In genomic region chr8:117801443-117802298, GRCm38 (mm10) we compare ENCODE assay signal across 7 mouse cellular contexts. TPM values are rescaled to one million over a fixed set of nuclear protein-coding genes. Genes with fewer than 3 reads are reported as not detected.
DNase-seq lines count a peak whose midpoint lies in the region; ATAC-seq lines count a peak whose summit lies in the region.

TSS of gene Mphosph6 (minus strand) at chr8:117801943.

- under 1% methylated on average over 65 of the region's 65 CpGs for WGBS in embryonic facial prominence, embryonic 11.5 days
- under 1% methylated on average over 65 of the region's 65 CpGs for WGBS in limb, embryonic 10.5 days
- under 1% methylated on average over 65 of the region's 65 CpGs for WGBS in midbrain, embryonic 13.5 days

- H3K36me3 ChIP-seq in embryonic facial prominence, embryonic 11.5 days (replicated peaks; ENCODE audit: control insufficient read depth, insufficient read depth, low read depth, low read length), result no peaks in the 10 kb centered on the region
- peaks cover 26% of the 10 kb centered on the region for H3K36me3 ChIP-seq in limb, embryonic 10.5 days
- H3K36me3 ChIP-seq in midbrain, embryonic 13.5 days, result peaks cover 19% of the 10 kb centered on the region

- H3K27ac ChIP-seq in embryonic facial prominence, embryonic 11.5 days (replicated peaks; ENCODE audit: low read depth, low read length), result peak within 1 kb of the TSS; percentile 74
- peak within 1 kb of the TSS; percentile 97 for H3K27ac ChIP-seq in limb, embryonic 10.5 days
- peak within 1 kb of the TSS; percentile 70 for H3K27ac ChIP-seq in midbrain, embryonic 13.5 days

- peak within 1 kb of the TSS; percentile 81 for H3K9ac ChIP-seq in embryonic facial prominence, embryonic 11.5 days (replicated peaks; ENCODE audit: low read length)
- peak within 1 kb of the TSS; percentile 70 for H3K9ac ChIP-seq in midbrain, embryonic 13.5 days (replicated peaks)

- H3K27me3 ChIP-seq in embryonic facial prominence, embryonic 11.5 days (ENCODE audit: control insufficient read depth, insufficient read depth, low read length), result no peaks in the 10 kb centered on the region
- H3K27me3 ChIP-seq in limb, embryonic 10.5 days (ENCODE audit: low read depth, poor library complexity, severe bottlenecking), result no peaks in the 10 kb centered on the region
- H3K27me3 ChIP-seq in midbrain, embryonic 13.5 days, result no peaks in the 10 kb centered on the region

- H3K4me3 ChIP-seq in embryonic facial prominence, embryonic 11.5 days (ENCODE audit: low read depth, low read length), result peak within 1 kb of the TSS; percentile 65
- H3K4me3 ChIP-seq in limb, embryonic 10.5 days, result peak within 1 kb of the TSS; percentile 87
- peak within 1 kb of the TSS; percentile 54 for H3K4me3 ChIP-seq in midbrain, embryonic 13.5 days (replicated peaks)

- peak; percentile 99 for ATAC-seq in embryonic facial prominence, embryonic 11.5 days (replicated peaks; ENCODE audit: insufficient number of reproducible peaks, low FRiP score, low TSS enrichment, low read depth)
- peak; percentile 93 for ATAC-seq in granulocyte monocyte progenitor cell, adult 5-6 weeks (replicated peaks; ENCODE audit: poor library complexity, severe bottlenecking)
- peak; percentile 99 for ATAC-seq in midbrain, embryonic 13.5 days

- H3K4me1 ChIP-seq in embryonic facial prominence, embryonic 11.5 days (ENCODE audit: control insufficient read depth, insufficient read depth, low read length), result 0 out of 2 replicates have a peak, but pooled peaks cover 3% of the 10 kb centered on the region
- H3K4me1 ChIP-seq in limb, embryonic 10.5 days, result peaks cover 21% of the 10 kb centered on the region
- peaks cover 26% of the 10 kb centered on the region for H3K4me1 ChIP-seq in midbrain, embryonic 13.5 days (replicated peaks)

- H3K4me2 ChIP-seq in embryonic facial prominence, embryonic 11.5 days (ENCODE audit: low read depth, low read length), result peak within 1 kb of the TSS; percentile 70
- peak within 1 kb of the TSS; percentile 69 for H3K4me2 ChIP-seq in midbrain, embryonic 13.5 days (replicated peaks)

- peak; percentile 99 for DNase-seq in adrenal gland, postnatal 14 days
- DNase-seq in embryonic facial prominence, embryonic 11.5 days (ENCODE audit: low spot score), result peak; percentile 99
- peak; percentile 97 for DNase-seq in kidney, adult 11 months
- DNase-seq in limb, embryonic 10.5 days (ENCODE audit: low spot score), result peak; percentile 99
- DNase-seq in spleen, adult 12 weeks (ENCODE audit: low spot score), result peak; percentile 96

- no peaks in the 10 kb centered on the region for H3K9me3 ChIP-seq in embryonic facial prominence, embryonic 11.5 days (replicated peaks; ENCODE audit: control insufficient read depth, low read length)
- no peaks in the 10 kb centered on the region for H3K9me3 ChIP-seq in limb, embryonic 10.5 days (replicated peaks)
- H3K9me3 ChIP-seq in midbrain, embryonic 13.5 days, result no peaks in the 10 kb centered on the region

RNA-seq across cellular contexts. Expression of gene Mphosph6, which starts in this region (rescaled TPM):
- total RNA-seq in adrenal gland, postnatal 14 days (2021), result 15.3 and 18.8 TPM in 2 replicates
- 61.5 and 69.1 TPM in 2 replicates for polyA plus RNA-seq in embryonic facial prominence, embryonic 11.5 days (2014; fragmentation: Nextera tagmentation; extraction: Ambion mirVana)
- total RNA-seq in granulocyte monocyte progenitor cell, adult 5-6 weeks (2014; fragmentation: Nextera tagmentation), result 50.6 and 57.8 TPM in 2 replicates
- 47.7 and 55.2 TPM in 2 replicates for total RNA-seq in granulocyte monocyte progenitor cell, adult 5-6 weeks (2017)
- polyA plus RNA-seq in limb, embryonic 10.5 days (2016; fragmentation: Nextera tagmentation; extraction: Ambion mirVana), result 70.4 and 80.8 TPM in 2 replicates
- 37.4 and 38.3 TPM in 2 replicates for polyA plus RNA-seq in midbrain, embryonic 13.5 days (2015; fragmentation: Nextera tagmentation; extraction: Ambion mirVana)

Comparison
In these comparisons a context has a peak if more than half of its experiments do, and no peak if none do; other contexts are left out.
1. Peak in every context shown above with its lines: DNase-seq, ATAC-seq, H3K4me3 ChIP-seq and H3K27ac ChIP-seq.